Mouse (Mus musculus) CH12.LX (cell line): Measurements from ENCODE around the gene Sall1.

Experiments used
- CTCF ChIP-seq, 2 experiments: IDR thresholded peaks in 1 of 2; conservative IDR thresholded peaks in 1 of 2; 2 replicates each; pipeline ENCODE4 v1.5.1; 2011 to 2012; ENCODE audit warnings: low read depth in 2 of 2, low read length in 2 of 2, improper control_type of control experiment in 1 of 2, inconsistent platforms in 1 of 2, mild to moderate bottlenecking in 1 of 2, moderate library complexity in 1 of 2
- E2F4 ChIP-seq: IDR thresholded peaks from 2 replicates; pipeline ENCODE4 v1.6.1; 2011; ENCODE audit warnings: low read depth, low read length, improper control_type of control experiment; ENCODE audit not compliant: insufficient replicate concordance
- ELF1 ChIP-seq: IDR thresholded peaks from 2 replicates; pipeline ENCODE4 v1.6.1; 2014; ENCODE audit warnings: low read depth, mild to moderate bottlenecking, inconsistent platforms, low read length, improper control_type of control experiment
- EP300 ChIP-seq: IDR thresholded peaks from 2 replicates; pipeline ENCODE4 v1.6.1; 2011; ENCODE audit warnings: low read length, improper control_type of control experiment
- MAFK ChIP-seq: IDR thresholded peaks from 2 replicates; pipeline ENCODE4 v1.6.1; 2011; ENCODE audit warnings: low read length, improper control_type of control experiment; ENCODE audit not compliant: insufficient replicate concordance
- MAX ChIP-seq: IDR thresholded peaks from 2 replicates; pipeline ENCODE4 v1.6.1; 2011; ENCODE audit warnings: low read length, improper control_type of control experiment
- MYC ChIP-seq: IDR thresholded peaks from 2 replicates; pipeline ENCODE4 v1.6.1; 2011; ENCODE audit warnings: low read depth, mild to moderate bottlenecking, improper control_type of control experiment, low read length
- POLR2A ChIP-seq: IDR thresholded peaks from 2 replicates; pipeline ENCODE4 v1.6.1; 2011; ENCODE audit warnings: low read depth, mild to moderate bottlenecking, improper control_type of control experiment, low read length
- UBTF ChIP-seq: IDR thresholded peaks from 2 replicates; pipeline ENCODE4 v1.6.1; 2012; ENCODE audit warnings: low read depth, mild to moderate bottlenecking, inconsistent platforms, low read length, improper control_type of control experiment, moderate library complexity
- ZC3H11A ChIP-seq: IDR thresholded peaks from 2 replicates; pipeline ENCODE4 v1.6.1; 2012; ENCODE audit warnings: low read depth, mild to moderate bottlenecking, inconsistent platforms, low read length, improper control_type of control experiment
- ZKSCAN1 ChIP-seq: IDR thresholded peaks from 2 replicates; pipeline ENCODE4 v1.6.1; 2012; ENCODE audit warnings: low read depth, inconsistent platforms, low read length, improper control_type of control experiment, borderline replicate concordance
- ZNF384 ChIP-seq: IDR thresholded peaks from 2 replicates; pipeline ENCODE4 v1.6.1; 2012; ENCODE audit warnings: low read depth, low read length, improper control_type of control experiment, inconsistent platforms

DNA sequence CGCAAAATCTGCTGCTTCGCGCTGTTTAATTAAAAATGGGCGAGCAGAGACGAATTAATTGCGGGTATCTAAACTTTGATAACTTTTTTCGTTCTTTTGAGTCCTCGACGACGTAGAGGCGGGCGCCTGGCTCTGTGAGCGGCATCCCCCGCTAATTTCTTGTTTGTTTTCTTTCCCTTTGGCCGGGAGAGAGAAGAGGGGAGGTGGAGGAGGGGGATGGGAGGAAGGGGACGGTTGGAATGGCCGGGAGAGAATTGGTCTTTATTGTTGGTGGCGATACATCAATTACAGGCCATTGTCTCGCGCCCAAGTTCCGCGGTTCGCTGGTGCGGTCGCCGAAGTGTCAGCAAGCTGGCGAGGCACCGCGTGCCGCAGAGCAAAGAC is 1.2 kb upstream of the Sall1 start:
- TF ChIP-seq MAX (no peak), ZC3H11A (no peak), EP300 (no peak), E2F4 (no peak), CTCF (conservative IDR thresholded peaks at IDR 0.05 in 1 of 2, IDR thresholded peaks at IDR 0.05 in 1 of 2; ENCODE audit: low read depth in 2 of 2, low read length in 2 of 2) (no peak), MAFK (no peak), POLR2A (no peak), MYC (no peak), ZNF384 (no peak), ZKSCAN1 (no peak), ELF1 (no peak), UBTF (no peak)
